Mouse (Mus musculus): ENCODE data around the gene Mex3a.

Gene Mex3a

GRCm38 (mm10) chr3:88543651-88544410 is 11.6 kb downstream of the Mex3a start:
- DNase-seq (ENCODE audit: low read depth in 1 of 2, low spot score in 2 of 2) = no peak

DNA sequence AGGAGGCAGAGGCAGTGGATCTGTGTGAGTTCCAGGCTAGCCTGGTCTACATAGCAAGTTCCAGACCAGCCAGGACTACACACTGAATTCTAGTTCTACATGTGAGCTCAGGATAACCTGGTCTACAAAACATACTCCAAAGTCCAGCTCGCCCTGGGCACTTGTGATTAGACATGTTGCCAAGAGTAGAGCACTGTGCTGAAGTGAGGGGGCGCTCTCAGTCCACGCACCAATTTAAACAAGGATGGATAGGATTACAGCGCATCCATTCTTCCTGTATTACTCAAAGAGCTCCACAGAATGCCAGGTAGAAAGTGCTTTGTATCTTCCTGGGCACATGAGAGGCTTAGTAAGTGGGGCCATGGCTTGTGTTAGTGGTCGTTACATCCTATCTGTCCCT is 12.3 kb downstream of the Mex3a start:
- no peak for DNase-seq (ENCODE audit: low read depth in 1 of 2, low spot score in 2 of 2)

DNA sequence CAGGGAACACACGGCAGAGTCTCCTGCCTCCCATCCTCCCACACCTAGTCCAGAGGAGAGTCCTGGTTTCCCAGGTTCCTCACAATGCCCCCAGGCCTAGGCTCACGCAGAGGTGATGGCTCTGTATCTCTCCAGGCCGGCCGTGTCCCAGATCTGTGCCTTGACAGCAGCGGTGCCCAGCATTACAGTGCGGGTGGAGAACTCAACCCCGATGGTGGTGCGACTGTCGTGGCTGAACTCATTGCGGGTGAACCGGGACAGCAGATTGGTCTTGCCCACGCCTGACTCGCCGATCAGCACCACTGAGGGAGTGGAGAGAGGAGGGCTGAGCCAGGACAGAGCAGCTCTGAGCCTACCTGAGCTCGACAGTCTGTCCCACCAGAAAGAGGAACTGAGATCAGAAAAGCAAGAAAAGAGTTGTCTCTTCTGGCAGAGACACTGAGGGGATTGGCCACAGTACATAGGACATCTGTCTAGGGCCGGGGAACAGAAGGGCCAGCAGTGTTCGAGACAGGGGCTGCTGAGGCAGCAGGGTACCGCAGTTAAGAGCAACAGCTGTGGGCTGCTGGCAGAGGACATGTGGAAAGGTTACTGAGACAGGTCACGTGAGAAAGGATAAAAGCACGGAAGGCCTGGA is 12.9 kb downstream of the Mex3a start:
- no peak for DNase-seq (ENCODE audit: low read depth in 1 of 2, low spot score in 2 of 2)

- no peak for DNase-seq (ENCODE audit: low read depth in 1 of 2, low spot score in 2 of 2)
These were observed 14.7 kb downstream of the Mex3a start for GRCm38 (mm10) chr3:88546674-88547418.

GRCm38 (mm10) chr3:88548180-88548917 is 16.2 kb downstream of the Mex3a start, which contains the start of gene Rab25:
Rab25 (minus strand) TSS chr3:88548300.
- DNase-seq (ENCODE audit: low read depth in 1 of 2, low spot score in 2 of 2) = no peak

DNA sequence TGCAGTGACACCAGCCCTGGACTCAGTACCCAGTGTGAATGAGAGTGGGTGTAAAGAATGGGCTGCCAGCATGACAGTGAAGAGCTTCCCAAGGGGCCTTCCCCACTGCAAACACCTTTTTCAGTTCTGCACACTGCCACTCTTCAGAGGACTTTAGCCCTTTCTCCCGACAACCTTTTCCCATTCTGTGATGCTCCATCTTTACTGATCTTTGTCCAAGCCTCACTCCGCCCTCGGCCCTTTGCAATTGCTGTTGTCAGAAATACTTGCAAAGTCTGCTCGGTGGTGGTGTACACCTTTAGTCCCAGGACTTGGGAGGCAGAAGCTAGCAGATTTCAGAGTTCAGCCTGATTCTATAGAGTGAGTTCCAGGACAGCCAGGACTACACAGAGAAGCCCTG is 19.4 kb downstream of the Mex3a start:
- DNase-seq (ENCODE audit: low read depth in 1 of 2, low spot score in 2 of 2) = no peak

GRCm38 (mm10) chr3:88552082-88552645 is 20.0 kb downstream of the Mex3a start:
- no peak for DNase-seq (ENCODE audit: low read depth in 1 of 2, low spot score in 2 of 2)

DNA sequence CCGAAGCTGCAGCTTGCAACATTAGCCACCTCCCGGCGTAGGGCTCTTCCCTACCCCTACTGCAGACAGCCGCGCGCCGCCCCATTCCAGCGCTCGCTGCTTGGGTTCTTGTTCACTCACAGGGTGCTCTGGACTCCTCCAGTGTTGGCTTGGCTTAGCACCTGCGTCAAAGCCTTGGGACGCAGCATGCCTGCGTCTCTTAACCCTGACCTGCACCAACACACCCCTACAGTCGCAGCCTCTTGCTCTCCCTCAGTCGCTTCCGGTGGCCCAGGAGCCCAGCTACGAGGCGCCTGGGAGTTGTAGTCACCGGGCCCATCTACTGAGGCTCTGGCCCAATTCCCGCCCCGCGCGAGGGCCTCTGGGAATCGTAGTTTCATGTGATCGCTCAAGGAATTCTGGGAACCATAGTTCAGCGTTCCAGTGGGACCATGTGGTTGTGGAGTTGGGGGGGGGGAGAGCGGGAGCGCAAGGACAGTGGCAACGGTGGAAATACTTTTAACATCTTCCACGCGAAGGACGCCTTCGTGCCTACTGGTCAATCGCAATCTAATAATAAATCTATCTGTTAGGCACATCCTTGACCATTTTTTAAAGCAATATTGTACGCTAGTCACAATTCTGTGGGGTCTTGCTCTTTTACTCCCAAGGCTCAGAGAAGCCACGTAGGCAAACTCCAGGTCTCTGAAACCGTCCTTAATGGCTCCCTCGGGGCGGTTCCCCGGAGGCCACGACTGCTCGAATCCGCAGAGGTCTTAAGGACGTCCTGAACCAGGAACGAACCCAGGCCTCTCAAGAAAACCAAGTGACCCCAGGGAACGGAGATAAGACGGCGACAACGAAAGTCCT is 20.7 kb downstream of the Mex3a start, which contains the start of gene Lamtor2:
TSS of gene Lamtor2 (minus strand) at position 399 of the 849 bp plus-strand sequence.
- DNase-seq (ENCODE audit: low read depth in 1 of 2, low spot score in 2 of 2) = peak; percentile 77 to 82

GRCm38 (mm10) chr3:88553525-88553879 is 21.3 kb downstream of the Mex3a start, which contains the start of gene Ubqln4:
Ubqln4 (plus strand) TSS chr3:88553758.
- DNase-seq (ENCODE audit: low read depth in 1 of 2, low spot score in 2 of 2) = peak; percentile 47 to 85

DNA sequence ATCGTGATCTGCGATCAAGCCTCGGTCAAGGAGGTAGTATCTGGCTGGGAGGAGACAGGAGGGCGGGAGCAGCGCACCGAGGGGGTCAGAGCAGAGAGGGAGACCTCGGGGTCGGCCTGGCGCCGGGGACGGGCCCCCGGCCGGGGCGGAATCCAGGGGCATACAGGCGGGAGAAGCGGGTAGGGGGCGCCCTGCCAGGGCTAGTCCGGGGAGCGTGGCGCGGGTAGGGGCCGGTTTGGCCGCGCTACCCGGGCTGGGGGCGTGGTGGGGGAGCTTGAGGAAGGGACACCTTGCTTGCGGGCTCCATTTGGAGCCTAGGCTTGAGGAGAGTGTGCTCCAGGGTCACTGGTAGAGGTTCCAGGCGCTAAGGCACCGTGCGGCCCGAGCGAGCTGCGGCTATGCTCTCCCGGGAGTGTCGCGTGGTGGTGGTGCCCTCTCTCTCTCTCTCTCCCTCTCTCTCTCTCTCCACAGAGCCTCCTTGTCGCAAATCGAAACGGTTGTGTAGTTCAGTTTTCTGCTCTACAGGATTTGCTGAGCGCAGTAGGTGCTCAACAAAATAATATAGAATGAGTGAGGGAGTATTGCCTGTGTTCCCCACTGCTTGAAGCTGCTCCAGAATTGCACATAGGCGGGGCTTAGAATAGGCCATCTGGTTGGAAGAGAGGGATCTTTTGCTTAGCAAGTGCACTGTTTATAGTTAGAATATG is 21.8 kb downstream of the Mex3a start:
- no peak for DNase-seq (ENCODE audit: low read depth in 1 of 2, low spot score in 2 of 2)

- no peak for DNase-seq (ENCODE audit: low read depth in 1 of 2, low spot score in 2 of 2)
These were observed 22.9 kb downstream of the Mex3a start for GRCm38 (mm10) chr3:88555069-88555605.

- no peak for DNase-seq (ENCODE audit: low read depth in 1 of 2, low spot score in 2 of 2)
These were observed 23.5 kb downstream of the Mex3a start for GRCm38 (mm10) chr3:88555731-88556130.

GRCm38 (mm10) chr3:88556616-88557015 is 24.4 kb downstream of the Mex3a start:
- no peak for DNase-seq (ENCODE audit: low read depth in 1 of 2, low spot score in 2 of 2)

GRCm38 (mm10) chr3:88559596-88559995 is 27.4 kb downstream of the Mex3a start:
- no peak for DNase-seq (ENCODE audit: low read depth in 1 of 2, low spot score in 2 of 2)

- no peak for DNase-seq (ENCODE audit: low read depth in 1 of 2, low spot score in 2 of 2)
These were observed 29.8 kb downstream of the Mex3a start for GRCm38 (mm10) chr3:88561989-88562388.

DNA sequence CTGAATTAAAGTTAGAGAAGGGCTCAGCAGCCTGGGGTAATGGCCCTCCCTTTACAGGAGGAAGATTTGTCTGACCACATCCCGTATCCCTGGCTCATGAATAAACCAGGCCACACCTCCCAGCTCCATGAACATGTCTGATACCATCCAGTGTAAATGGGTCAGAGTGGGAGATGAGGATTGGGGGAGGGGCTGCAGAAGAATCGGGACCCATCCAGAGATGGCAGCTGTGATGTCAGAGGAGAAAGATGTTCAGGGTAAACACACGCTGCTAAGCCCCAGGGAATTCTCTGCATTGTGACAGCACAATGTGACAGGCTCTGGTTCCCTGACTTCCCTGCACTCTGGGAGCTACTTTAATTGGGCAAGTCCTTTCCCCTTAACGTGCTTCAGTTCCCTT is 31.2 kb downstream of the Mex3a start:
- no peak for DNase-seq (ENCODE audit: low read depth in 1 of 2, low spot score in 2 of 2)

DNA sequence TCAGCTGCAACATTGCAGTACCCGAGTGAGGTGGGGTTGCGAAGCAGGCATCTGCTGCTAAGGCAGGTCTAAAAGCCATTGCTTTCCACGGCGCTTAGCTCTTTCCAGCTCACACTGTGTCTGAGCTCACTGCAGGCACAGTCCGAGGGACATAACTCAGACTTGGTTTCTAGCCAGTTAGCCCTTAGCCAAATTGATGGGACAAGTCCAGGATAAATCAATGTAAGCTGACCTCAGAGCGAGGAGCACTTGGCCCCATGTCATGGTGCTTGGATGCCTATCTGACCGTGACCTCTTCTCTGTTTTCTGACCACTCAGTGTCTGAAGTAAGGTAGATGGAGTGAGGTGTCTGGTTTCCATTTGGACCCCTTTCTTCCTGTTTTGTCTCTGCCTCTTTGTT is 31.8 kb downstream of the Mex3a start:
- no peak for DNase-seq (ENCODE audit: low read depth in 1 of 2, low spot score in 2 of 2)

- no peak for DNase-seq (ENCODE audit: low read depth in 1 of 2, low spot score in 2 of 2)
These were observed 33.9 kb downstream of the Mex3a start for GRCm38 (mm10) chr3:88566116-88566515.

DNA sequence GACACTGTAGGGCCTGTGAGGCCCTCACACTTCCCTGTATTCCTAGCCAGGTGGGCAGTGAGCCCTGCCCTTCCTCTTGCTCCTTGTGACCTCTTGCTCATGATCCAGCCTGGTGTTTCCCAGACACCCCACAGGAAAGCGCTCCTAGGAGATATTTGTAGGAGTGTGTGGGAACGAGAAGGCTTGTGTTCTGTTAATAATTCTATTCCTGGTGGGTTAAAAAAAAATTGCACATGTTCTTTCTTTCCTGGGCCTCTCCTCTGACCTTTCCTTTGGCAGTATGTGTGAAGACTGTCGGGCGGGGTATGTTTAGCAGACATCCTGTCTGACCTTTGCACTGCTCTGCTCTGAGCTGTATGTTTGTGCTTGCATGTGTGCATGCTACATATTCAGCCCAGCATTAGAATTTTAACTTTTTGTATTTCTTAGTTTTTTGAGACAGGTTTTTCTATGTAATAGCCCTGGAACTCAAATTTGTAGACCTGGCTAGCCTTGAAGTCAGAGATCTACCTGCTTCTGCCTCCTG is 34.4 kb downstream of the Mex3a start:
- DNase-seq (ENCODE audit: low read depth in 1 of 2, low spot score in 2 of 2) = no peak
